Mouse (Mus musculus) brain, adult 2 months (tissue): ENCODE results near the gene Stx3.

ENCODE experiments used
- DNase-seq: peaks from one replicate; pipeline ENCODE4 v3.0.0; 2011; ENCODE audit warnings: low read depth, low spot score

The Stx3 gene

GRCm38 (mm10) chr19:11725915-11726314, 93.3 kb downstream of the Stx3 start:
- DNase-seq: no peak
